Mouse (Mus musculus) forebrain, postnatal 0 days (tissue): Measurements from ENCODE around the gene Gck. TPM values are rescaled to one million over a fixed set of nuclear protein-coding genes. Genes with fewer than 3 reads are reported as not detected.

ENCODE experiments used
- ATAC-seq: fragments of 200-750 bp; cut with Nextera tagmentation; 2 replicates; pipeline ENCODE4 v1.8.0; 2017; ENCODE audit warnings: mild to moderate bottlenecking, moderate library complexity
- DNase-seq: peaks from one replicate; pipeline ENCODE4 v3.0.0-alpha.2; 2015
- H3K27ac ChIP-seq: fragments of 300-500 bp; sonication (generic); 2 replicates; pipeline ENCODE4 v1.5.1; 2014; ENCODE audit warnings: low read depth, mild to moderate bottlenecking, antibody characterized with exemption, low read length, moderate library complexity, mixed read lengths
- H3K27me3 ChIP-seq: fragments of 300-500 bp; sonication (generic); 2 replicates; pipeline ENCODE4 v1.6.1; 2014; ENCODE audit warnings: mild to moderate bottlenecking, low read length, mixed read lengths; ENCODE audit not compliant: insufficient read depth
- H3K36me3 ChIP-seq: fragments of 300-500 bp; sonication (generic); 2 replicates; pipeline ENCODE4 v1.6.1; 2014; ENCODE audit warnings: mild to moderate bottlenecking, moderate library complexity; ENCODE audit not compliant: insufficient read depth
- H3K4me1 ChIP-seq: fragments of 300-500 bp; sonication (generic); 2 replicates; pipeline ENCODE4 v1.6.1; 2014; ENCODE audit warnings: antibody characterized with exemption; ENCODE audit not compliant: insufficient read depth
- H3K4me2 ChIP-seq: fragments of 300-500 bp; sonication (generic); 2 replicates; pipeline ENCODE4 v1.6.1; 2014; ENCODE audit warnings: low read depth, mild to moderate bottlenecking, moderate library complexity
- H3K4me3 ChIP-seq: fragments of 300-500 bp; sonication (generic); 2 replicates; pipeline ENCODE4 v1.5.1; 2014; ENCODE audit warnings: low read depth, low read length, mixed read lengths
- H3K9ac ChIP-seq: fragments of 300-500 bp; sonication (generic); 2 replicates; pipeline ENCODE4 v1.6.1; 2014; ENCODE audit warnings: mild to moderate bottlenecking
- H3K9me3 ChIP-seq: fragments of 300-500 bp; sonication (generic); 2 replicates; pipeline ENCODE4 v1.6.1; 2016; ENCODE audit warnings: low read length
- CTCF ChIP-seq: sonication (generic); IDR thresholded peaks from 2 replicates; pipeline ENCODE4 v1.5.1; 2016; ENCODE audit warnings: antibody characterized with exemption, control low read depth, low read depth
- WGBS: fragments of 180-500 bp; shearing (Covaris S2); extraction: QIAGEN DNeasy Blood & Tissue Kit; methylation state at CpG from one replicate; pipeline ENCODE4 v1.1.7; 2014; 5-methylcytosine and 5-hydroxymethylcytosine counted together
- polyA plus RNA-seq: library from polyadenylated mRNA; unstranded; fragments of >200 nt; fragmentation: Nextera tagmentation; extraction: Ambion mirVana; gene quantifications from 2 replicates; pipeline ENCODE4 v1.2.1, GENCODE M21; 2015
- total RNA-seq: library from RNA; depleted of rRNA; stranded (reverse); fragments of >200 nt; gene quantifications from 2 replicates; pipeline ENCODE4 v1.2.3, GENCODE M21; 2014

The Gck gene
- total and polyA plus RNA-seq, 2 experiments from 2014 or later, result 7.1 to 12.9 TPM

DNA sequence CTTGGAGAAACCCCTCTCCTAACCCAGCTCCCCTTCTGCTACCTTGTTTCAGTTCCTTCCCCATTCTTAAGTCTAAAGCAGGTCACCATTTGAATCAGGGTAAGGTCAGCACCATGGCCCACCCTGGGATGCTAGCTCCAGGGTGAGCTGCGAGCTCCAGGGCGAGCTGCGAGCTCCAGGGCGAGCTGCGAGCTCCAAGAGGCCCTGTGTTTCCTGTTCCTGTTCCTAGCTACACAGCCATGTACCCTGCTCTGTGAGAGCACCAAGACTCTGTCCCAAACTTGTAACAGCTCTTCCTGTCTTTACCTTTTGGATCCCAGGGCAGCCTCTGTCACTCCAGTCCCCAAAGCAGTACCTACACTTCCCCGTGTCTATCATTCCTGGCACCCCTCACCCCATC, 24.2 kb upstream of the Gck start:
- H3K4me1 ChIP-seq, result no peaks in the 10 kb centered on the region
- H3K4me3 ChIP-seq, result no peak overlapping the region
- no peak overlapping the region for H3K27ac ChIP-seq
- 87% methylated on average over 6 of the region's 6 CpGs for WGBS
- H3K9ac ChIP-seq, result no peak overlapping the region
- no peak for TF ChIP-seq CTCF
- H3K9me3 ChIP-seq, result no peaks in the 10 kb centered on the region
- H3K27me3 ChIP-seq, result no peaks in the 10 kb centered on the region
- H3K4me2 ChIP-seq, result no peak overlapping the region
- H3K36me3 ChIP-seq, result peaks cover 61% of the 10 kb centered on the region
- ATAC-seq, result no peak
- DNase-seq, result no peak

DNA sequence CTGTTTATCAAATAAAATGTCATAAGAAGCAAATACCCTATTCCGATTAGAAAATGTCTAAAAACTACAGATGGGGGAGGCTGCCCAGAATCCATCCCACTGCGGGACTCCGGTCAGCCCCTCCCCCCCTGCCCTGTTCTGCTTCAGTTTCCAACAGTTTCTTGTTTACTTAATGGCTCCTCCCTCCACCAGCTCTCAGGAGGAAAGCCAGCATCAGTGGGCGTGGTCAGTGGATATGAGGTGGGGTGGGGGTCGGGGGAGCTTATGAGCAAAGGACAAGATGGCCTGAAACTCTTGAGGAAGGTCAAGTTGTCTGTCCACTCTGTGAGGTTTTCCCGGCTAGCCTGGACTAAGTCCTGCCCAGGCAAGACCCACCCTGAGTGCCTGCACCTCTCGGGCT, 23.3 kb upstream of the Gck start:
- no peak for ATAC-seq
- TF ChIP-seq CTCF, result no peak
- H3K4me2 ChIP-seq, result no peak overlapping the region
- H3K36me3 ChIP-seq, result peaks cover 65% of the 10 kb centered on the region
- DNase-seq, result no peak
- H3K27ac ChIP-seq, result no peak overlapping the region
- H3K27me3 ChIP-seq, result no peaks in the 10 kb centered on the region
- no peak overlapping the region for H3K4me3 ChIP-seq
- no peaks in the 10 kb centered on the region for H3K4me1 ChIP-seq
- no peaks in the 10 kb centered on the region for H3K9me3 ChIP-seq
- no peak overlapping the region for H3K9ac ChIP-seq
- 57% methylated on average over 7 of the region's 7 CpGs for WGBS

GRCm38 (mm10) chr11:5971202-5971601, 21.3 kb upstream of the Gck start:
- Histone ChIP-seq H3K9ac (no peak overlapping the region), H3K36me3 (peaks cover 67% of the 10 kb centered on the region), H3K4me3 (no peak overlapping the region), H3K4me1 (no peaks in the 10 kb centered on the region), H3K9me3 (no peaks in the 10 kb centered on the region), H3K27me3 (no peaks in the 10 kb centered on the region), H3K4me2 (no peak overlapping the region), H3K27ac (no peak overlapping the region)
- ATAC-seq (no peak), DNase-seq (no peak)
- WGBS, result 72% methylated on average over 7 of the region's 7 CpGs
- no peak for TF ChIP-seq CTCF

DNA sequence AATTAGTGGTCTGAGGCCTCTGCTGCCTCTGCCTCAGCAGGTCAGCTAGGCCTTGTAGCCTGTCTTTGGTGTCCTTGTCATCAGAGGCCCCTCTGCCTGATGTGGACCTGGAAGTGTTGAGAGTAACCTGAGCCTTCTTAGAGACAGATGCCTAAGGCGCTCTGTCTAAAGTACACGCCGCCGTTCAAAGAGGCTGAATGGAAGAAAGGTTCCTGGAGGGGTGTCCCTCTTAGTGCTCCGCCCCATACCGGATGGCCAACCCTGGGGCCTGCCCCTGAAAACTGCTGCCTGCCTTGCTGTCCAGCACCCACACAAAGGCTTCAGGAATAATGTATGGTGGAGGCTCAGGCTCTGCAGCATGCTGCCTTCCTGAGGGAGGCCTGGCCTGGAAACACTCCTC, 18.3 kb upstream of the Gck start:
- Histone ChIP-seq H3K4me1 (no peaks in the 10 kb centered on the region), H3K9me3 (no peaks in the 10 kb centered on the region), H3K27ac (no peak overlapping the region), H3K4me3 (no peak overlapping the region), H3K4me2 (no peak overlapping the region), H3K36me3 (peaks cover 85% of the 10 kb centered on the region), H3K9ac (no peak overlapping the region), H3K27me3 (no peaks in the 10 kb centered on the region)
- ATAC-seq (no peak), DNase-seq (no peak)
- WGBS, result 90% methylated on average over 6 of the region's 6 CpGs
- TF ChIP-seq CTCF, result no peak

- no peak overlapping the region for H3K27ac ChIP-seq
- no peak overlapping the region for H3K4me2 ChIP-seq
- no peaks in the 10 kb centered on the region for H3K9me3 ChIP-seq
- H3K9ac ChIP-seq, result no peak overlapping the region
- peak; percentile 17 for DNase-seq
- peaks cover 85% of the 10 kb centered on the region for H3K36me3 ChIP-seq
- no peaks in the 10 kb centered on the region for H3K27me3 ChIP-seq
- WGBS, result 88% methylated on average over 3 of the region's 3 CpGs
- ATAC-seq, result no peak; the same call in 1 of the 2 replicates
- no peaks in the 10 kb centered on the region for H3K4me1 ChIP-seq
- no peak for TF ChIP-seq CTCF
- no peak overlapping the region for H3K4me3 ChIP-seq
Measured at GRCm38 (mm10) chr11:5966751-5967150, 16.9 kb upstream of the Gck start.

GRCm38 (mm10) chr11:5965865-5966264, 16.0 kb upstream of the Gck start:
- no peaks in the 10 kb centered on the region for H3K27me3 ChIP-seq
- H3K4me3 ChIP-seq, result no peak overlapping the region
- no peak for TF ChIP-seq CTCF
- no peak overlapping the region for H3K27ac ChIP-seq
- no peak overlapping the region for H3K9ac ChIP-seq
- H3K4me1 ChIP-seq, result no peaks in the 10 kb centered on the region
- no peak overlapping the region for H3K4me2 ChIP-seq
- H3K36me3 ChIP-seq, result peaks cover 89% of the 10 kb centered on the region
- ATAC-seq (peak; percentile 50; the same call in 1 of the 2 replicates), DNase-seq (peak; percentile 42)
- no peaks in the 10 kb centered on the region for H3K9me3 ChIP-seq
- 72% methylated on average over 11 of the region's 11 CpGs for WGBS

- TF ChIP-seq CTCF, result no peak
- Histone ChIP-seq H3K9ac (no peak overlapping the region), H3K27ac (peak overlapping the region; percentile 62), H3K36me3 (peaks cover 54% of the 10 kb centered on the region), H3K9me3 (no peaks in the 10 kb centered on the region), H3K4me1 (peaks cover 3% of the 10 kb centered on the region; the same call in 1 of the 2 replicates), H3K4me2 (no peak overlapping the region), H3K4me3 (no peak overlapping the region), H3K27me3 (no peaks in the 10 kb centered on the region)
- WGBS, result 62% methylated on average over 2 of the region's 2 CpGs
- DNase-seq (peak; percentile 73), ATAC-seq (peak; percentile 17)
Measured at GRCm38 (mm10) chr11:5960051-5960450, 10.2 kb upstream of the Gck start.
